Mouse (Mus musculus): ENCODE measurements around the gene Dpf2.

GRCm38 (mm10) chr19:5927026-5927425, 14.2 kb upstream of the Dpf2 start:
- TF ChIP-seq CTCF (IDR thresholded peaks at IDR 0.05; ENCODE audit: borderline replicate concordance, insufficient read depth, low read depth, low read length) (no peak), POLR2A (IDR thresholded peaks at IDR 0.05; ENCODE audit: borderline replicate concordance, insufficient read depth, low read length) (no peak)
